ENCODE assay signal across 11 mouse cellular contexts in genomic region chr8:11947766-11948165, GRCm38 (mm10).
"Had no signal": no experiment of that assay in that cellular context is flagged by ENCODE, and none has a peak within 500 bp of the region (broad histone marks: within the 10 kb centered on the region; RNA-seq: fewer than 3 reads in every experiment).

No protein-coding gene starts in this region.

- ATAC-seq: liver, embryonic 12.5 days; midbrain, embryonic 16.5 days had no signal

- DNase-seq: lung, adult 18-20 months; lung, embryonic 14.5 days; lung, postnatal 10 days; lung, postnatal 4 days; midbrain, embryonic 14.5 days; right cerebral cortex, postnatal 14 days; thymus, adult 18-20 months; thymus, postnatal 14 days; thymus, postnatal 36 days had no signal
